Comparison of ENCODE assay signal across 25 mouse cellular contexts in the genomic region with DNA sequence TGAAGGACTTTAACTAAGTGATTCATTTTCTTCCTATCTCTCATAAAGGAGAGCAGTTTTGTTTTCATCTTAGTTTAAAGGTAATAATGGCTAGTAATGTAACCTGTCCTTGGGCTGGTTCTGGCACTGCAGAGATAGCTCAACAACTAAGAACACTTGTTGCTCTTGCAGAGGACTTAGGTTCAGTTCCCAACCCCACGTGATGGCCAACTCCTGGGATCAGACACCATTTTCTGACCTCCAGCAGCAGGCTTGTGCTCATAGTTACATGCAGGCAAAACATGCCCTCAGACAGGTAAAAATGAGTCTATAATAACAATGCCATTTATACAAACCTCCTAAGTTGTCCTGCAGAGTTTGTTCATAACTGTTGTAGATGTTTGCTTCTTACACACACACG. TPM values are rescaled to one million over a fixed set of nuclear protein-coding genes. Genes with fewer than 3 reads are reported as not detected.
"Had no signal": no experiment of that assay in that cellular context is flagged by ENCODE, and none has a peak within 500 bp of the region (broad histone marks: within the 10 kb centered on the region; RNA-seq: fewer than 3 reads in every experiment).

No protein-coding gene starts in this region.

- DNase-seq: forebrain, postnatal 0 days; gastrocnemius, postnatal 14 days; gastrocnemius, postnatal 36 days; heart, adult 18-20 months; heart, postnatal 14 days; heart, postnatal 36 days; kidney, adult 11 months; kidney, adult 8-10 months; kidney, postnatal 14 days; layer of hippocampus, adult 9-11 months; layer of hippocampus, postnatal 36 days; left cerebral cortex, postnatal 4 days; liver, embryonic 13.5 days; lung, adult 18-20 months had no signal

- ATAC-seq: forebrain, embryonic 15.5 days; forebrain, postnatal 0 days; hindbrain, postnatal 0 days had no signal

- H3K9me3 ChIP-seq: forebrain, embryonic 15.5 days; heart, embryonic 10.5 days; heart, embryonic 13.5 days; heart, embryonic 15.5 days; hindbrain, embryonic 13.5 days; hindbrain, embryonic 15.5 days; limb, embryonic 13.5 days; limb, embryonic 15.5 days; liver, embryonic 13.5 days; liver, embryonic 15.5 days had no signal

- H3K36me3 ChIP-seq: forebrain, embryonic 15.5 days; heart, embryonic 10.5 days; heart, embryonic 13.5 days; heart, embryonic 15.5 days; hindbrain, embryonic 13.5 days; hindbrain, embryonic 15.5 days; limb, embryonic 13.5 days; limb, embryonic 15.5 days; liver, embryonic 15.5 days had no signal

- H3K9ac ChIP-seq: forebrain, embryonic 15.5 days; forebrain, postnatal 0 days; heart, embryonic 13.5 days; heart, embryonic 15.5 days; hindbrain, embryonic 13.5 days; hindbrain, embryonic 15.5 days; limb, embryonic 13.5 days; limb, embryonic 15.5 days; liver, embryonic 13.5 days; liver, embryonic 15.5 days had no signal

- H3K27me3 ChIP-seq: forebrain, embryonic 15.5 days; hindbrain, embryonic 15.5 days had no signal

- H3K4me2 ChIP-seq: forebrain, embryonic 15.5 days; heart, embryonic 13.5 days; heart, embryonic 15.5 days; hindbrain, embryonic 13.5 days; hindbrain, embryonic 15.5 days; limb, embryonic 13.5 days; limb, embryonic 15.5 days; liver, embryonic 13.5 days; liver, embryonic 15.5 days had no signal

- H3K27ac ChIP-seq: forebrain, embryonic 15.5 days; heart, embryonic 10.5 days; heart, embryonic 13.5 days; heart, embryonic 15.5 days; hindbrain, embryonic 13.5 days; hindbrain, embryonic 15.5 days; hindbrain, postnatal 0 days; limb, embryonic 13.5 days; limb, embryonic 15.5 days; liver, embryonic 13.5 days had no signal

- H3K4me3 ChIP-seq: forebrain, embryonic 15.5 days; heart, embryonic 10.5 days; heart, embryonic 13.5 days; heart, embryonic 15.5 days; hindbrain, embryonic 13.5 days; hindbrain, embryonic 15.5 days; limb, embryonic 13.5 days; limb, embryonic 15.5 days; liver, embryonic 13.5 days; liver, embryonic 15.5 days had no signal

RNA-seq across cellular contexts. Expression of a gene that starts 5.9 kb away (rescaled TPM):
- total RNA-seq: hematopoietic stem cell, adult 5-6 weeks had no signal
